In the genomic region with DNA sequence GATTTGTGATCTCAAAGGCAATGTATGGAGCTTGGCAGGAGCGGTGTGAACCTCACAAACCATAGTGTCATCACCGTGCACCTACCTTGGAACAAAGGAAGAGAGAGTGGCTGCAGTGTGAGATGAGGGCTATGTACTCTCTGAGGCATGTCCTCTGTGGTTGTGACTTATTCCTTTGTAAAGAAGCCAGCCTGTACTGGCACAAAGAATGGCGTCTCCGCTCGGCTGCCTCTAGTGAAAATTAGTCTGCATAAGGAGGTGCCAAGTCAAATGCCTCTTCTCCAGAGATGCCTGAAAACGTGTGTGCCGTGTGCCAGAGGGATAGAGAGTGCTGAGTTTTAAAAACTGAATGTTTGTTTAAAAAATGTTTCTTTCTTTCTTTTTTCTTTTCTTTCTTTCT, we compare ENCODE assay signal across 25 mouse cellular contexts.
DNase-seq lines count a peak whose midpoint lies in the region; ATAC-seq lines count a peak whose summit lies in the region.
"Had no signal": no experiment of that assay in that cellular context is flagged by ENCODE, and none has a peak within 500 bp of the region (broad histone marks: within the 10 kb centered on the region; RNA-seq: fewer than 3 reads in every experiment).

No protein-coding gene starts in this region.

- H3K27ac ChIP-seq in hindbrain, embryonic 14.5 days = no peak overlapping the region
- H3K27ac ChIP-seq in hindbrain, embryonic 10.5 days = no peak overlapping the region
- H3K27ac ChIP-seq: embryonic facial prominence, embryonic 13.5 days; left cerebral cortex, adult 2 months; limb, embryonic 10.5 days; liver, embryonic 15.5 days; lung, embryonic 15.5 days had no signal

- ATAC-seq in hindbrain, embryonic 14.5 days (ENCODE audit: low FRiP score) = peak; percentile 21; the same call in 1 of the 2 replicates
- ATAC-seq: intestine, postnatal 0 days; midbrain, embryonic 16.5 days had no signal

- H3K4me1 ChIP-seq in hindbrain, embryonic 14.5 days (replicated peaks; ENCODE audit: control insufficient read depth, insufficient read depth, low read length) = no peaks in the 10 kb centered on the region
- H3K4me1 ChIP-seq in hindbrain, embryonic 10.5 days (replicated peaks) = no peaks in the 10 kb centered on the region
- H3K4me1 ChIP-seq: embryonic facial prominence, embryonic 13.5 days; limb, embryonic 10.5 days; liver, embryonic 15.5 days; lung, embryonic 15.5 days; megakaryocyte, embryonic 14.5 days had no signal

- no peaks in the 10 kb centered on the region for H3K36me3 ChIP-seq in hindbrain, embryonic 14.5 days (replicated peaks; ENCODE audit: control insufficient read depth, insufficient read depth)
- H3K36me3 ChIP-seq in hindbrain, embryonic 10.5 days = no peaks in the 10 kb centered on the region
- H3K36me3 ChIP-seq: embryonic facial prominence, embryonic 13.5 days; limb, embryonic 10.5 days; liver, embryonic 15.5 days; lung, embryonic 15.5 days had no signal

- H3K4me3 ChIP-seq in hindbrain, embryonic 14.5 days (replicated peaks; ENCODE audit: low read length) = no peak overlapping the region
- no peak overlapping the region for H3K4me3 ChIP-seq in hindbrain, embryonic 10.5 days
- H3K4me3 ChIP-seq: embryonic facial prominence, embryonic 13.5 days; erythroblast, embryonic 14.5 days; left cerebral cortex, adult 2 months; limb, embryonic 10.5 days; liver, embryonic 15.5 days; lung, embryonic 15.5 days; megakaryocyte, embryonic 14.5 days had no signal

- H3K9me3 ChIP-seq in hindbrain, embryonic 14.5 days (ENCODE audit: control insufficient read depth, low read length) = no peaks in the 10 kb centered on the region
- H3K9me3 ChIP-seq in hindbrain, embryonic 10.5 days = no peaks in the 10 kb centered on the region
- H3K9me3 ChIP-seq: embryonic facial prominence, embryonic 13.5 days; limb, embryonic 10.5 days; liver, embryonic 15.5 days; lung, embryonic 15.5 days had no signal

- intact Hi-C loops in left cerebral cortex, postnatal 4 days (cut with DNase I) = no loop called here
- intact Hi-C loops in left cerebral cortex, postnatal 36 days (cut with DNase I) = no loop called here

- peak; percentile 67 to 70 for DNase-seq in cerebellum, postnatal 10 days
- DNase-seq in cerebellum, postnatal 36 days = no peak
- no peak for DNase-seq in hindbrain, embryonic 14.5 days (ENCODE audit: low spot score)
- DNase-seq in hindbrain, embryonic 10.5 days (ENCODE audit: low spot score) = no peak
- DNase-seq in left cerebral cortex, postnatal 4 days = peak; percentile 20
- DNase-seq in left cerebral cortex, postnatal 36 days (ENCODE audit: low spot score in 2 of 2) = no peak
- DNase-seq in brain, adult 2 months (ENCODE audit: low read depth, low spot score) = peak; percentile 54
- no peak for DNase-seq in embryo, embryonic 10.5 days (ENCODE audit: low spot score)
- DNase-seq: adrenal gland, postnatal 14 days; cerebellum, adult 9-11 months; embryo, embryonic 11 days; gastrocnemius, postnatal 14 days; heart, adult 11 months; liver; lung, postnatal 36 days had no signal

- no peaks in the 10 kb centered on the region for H3K27me3 ChIP-seq in hindbrain, embryonic 14.5 days (ENCODE audit: control insufficient read depth, insufficient read depth, low read length)
- H3K27me3 ChIP-seq in hindbrain, embryonic 10.5 days (ENCODE audit: insufficient read depth, poor library complexity, severe bottlenecking) = no peaks in the 10 kb centered on the region
- H3K27me3 ChIP-seq: embryonic facial prominence, embryonic 13.5 days; liver, embryonic 15.5 days; lung, embryonic 15.5 days; megakaryocyte, embryonic 14.5 days had no signal

- no peak overlapping the region for H3K4me2 ChIP-seq in hindbrain, embryonic 14.5 days (replicated peaks)
- H3K4me2 ChIP-seq: embryonic facial prominence, embryonic 13.5 days; heart, embryonic 11.5 days; liver, embryonic 15.5 days; lung, embryonic 15.5 days had no signal

- H3K9ac ChIP-seq in hindbrain, embryonic 14.5 days = no peak overlapping the region
- H3K9ac ChIP-seq: embryonic facial prominence, embryonic 13.5 days; liver, embryonic 15.5 days; lung, embryonic 15.5 days had no signal

- 61% methylated on average over 7 of the region's 7 CpGs for WGBS in hindbrain, embryonic 14.5 days
- 77% methylated on average over 7 of the region's 7 CpGs for WGBS in hindbrain, embryonic 10.5 days

Comparison
In these comparisons a context has a peak if more than half of its experiments do, and no peak if none do; other contexts are left out.
1. DNase-seq: peak in cerebellum, postnatal 10 days (2 of 2), left cerebral cortex, postnatal 4 days (single experiment) and brain, adult 2 months (single experiment); none in cerebellum, postnatal 36 days (0 of 2), hindbrain, embryonic 14.5 days (single experiment), hindbrain, embryonic 10.5 days (single experiment), left cerebral cortex, postnatal 36 days (0 of 2) and embryo, embryonic 10.5 days (single experiment).